Mouse (Mus musculus) heart, postnatal 14 days (tissue): ENCODE measurements at regions not wholly inside any gene's neighbourhood (a gene's known extent, or its start where the extent isn't known, plus 50 kb on each side); places are given as distances from the start of the nearest gene placed in this dataset.

Source experiments
- DNase-seq, 2 experiments: peaks; one replicate each; pipeline ENCODE4 v3.0.0; 2021 to 2022
- intact Hi-C: fragments of 180-260 bp; cut with DNase I; formaldehyde crosslinking; loops from one replicate; pipeline ENCODE4 v1.15.1; 2025

DNA sequence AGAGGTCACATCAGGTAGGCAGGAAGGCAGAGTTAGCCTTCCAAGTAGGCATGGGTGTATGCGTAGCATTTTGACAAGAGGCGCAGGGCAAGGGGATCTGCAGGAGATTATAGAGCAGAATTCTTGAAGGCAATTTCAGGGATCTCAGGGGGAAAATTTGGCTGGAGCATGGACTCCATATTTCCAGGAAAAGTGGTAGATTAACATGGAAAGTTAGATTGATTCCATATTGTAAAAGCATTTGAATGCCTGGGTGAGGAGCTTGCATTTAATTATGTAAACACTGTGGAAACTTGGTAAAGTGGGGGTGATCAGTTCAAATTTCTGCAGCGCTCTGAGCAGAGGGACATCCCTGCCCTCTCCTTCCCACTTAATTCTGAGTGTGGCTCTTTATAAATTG lies 146.7 kb downstream of the Pax3 start:
- intact Hi-C loops: no loop called here
- no peak for DNase-seq

DNA sequence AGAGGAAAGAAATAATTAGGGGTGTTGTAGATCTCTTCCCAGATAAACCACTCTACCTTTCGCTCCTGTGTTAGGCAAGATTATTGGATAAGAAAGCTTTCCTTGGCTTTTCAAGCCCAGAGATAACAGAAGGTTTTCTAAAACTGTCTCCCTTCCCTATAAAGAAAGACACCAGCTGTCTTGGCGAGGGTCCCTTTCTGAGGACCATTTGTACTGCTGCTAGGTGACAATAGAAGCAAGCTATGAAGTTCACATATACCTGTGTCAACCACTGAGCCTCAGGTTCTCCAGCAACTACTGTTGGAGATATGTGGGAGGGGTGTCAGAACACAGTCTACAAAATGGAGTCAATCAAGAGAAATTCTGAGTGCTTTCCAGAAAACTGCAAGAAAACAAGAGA lies 164.6 kb downstream of the Pax3 start:
- no peak for DNase-seq
- intact Hi-C loops: no loop called here

DNA sequence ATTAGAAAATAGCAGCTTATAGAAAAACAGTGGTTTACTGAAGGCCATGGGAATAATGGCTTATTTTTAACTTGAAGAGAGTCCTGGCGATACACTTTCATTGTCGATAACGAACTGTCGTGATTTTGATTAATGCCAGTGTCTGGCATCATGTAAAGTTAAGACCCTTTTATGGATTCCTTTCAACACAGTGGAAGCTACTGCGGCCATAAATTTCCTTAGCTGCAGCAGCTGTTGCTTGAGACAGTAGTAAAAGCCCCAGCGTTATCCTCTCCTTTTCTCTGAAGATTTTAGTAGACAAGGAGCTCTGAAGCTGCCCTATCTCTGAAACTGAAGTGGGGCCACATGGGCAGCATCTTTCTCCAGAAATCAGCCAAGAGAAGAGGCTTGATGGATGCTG lies 175.2 kb downstream of the Pax3 start:
- intact Hi-C loops: no loop called here
- no peak for DNase-seq

DNA sequence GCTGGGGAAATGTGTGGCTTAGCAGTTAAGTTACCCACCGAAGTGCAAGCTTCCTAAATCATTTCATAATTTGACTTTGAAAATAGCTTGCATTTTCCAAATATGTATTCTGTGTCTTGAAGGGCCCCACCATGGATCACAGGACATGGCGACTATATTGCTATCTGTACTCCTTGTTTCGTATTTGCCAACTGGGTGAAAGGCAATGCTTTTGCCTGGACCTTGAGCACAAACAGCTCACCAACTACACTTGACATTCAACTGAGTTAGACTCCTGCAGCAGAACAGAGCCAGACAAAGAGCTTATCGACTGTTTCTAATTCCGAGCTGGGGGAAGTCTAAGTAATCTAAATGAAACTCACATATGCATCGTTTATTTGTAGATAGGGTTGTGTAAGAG lies 175.9 kb downstream of the Pax3 start:
- DNase-seq: peak in 1 of 2 experiments; percentile 8
- intact Hi-C loops: no loop called here

DNA sequence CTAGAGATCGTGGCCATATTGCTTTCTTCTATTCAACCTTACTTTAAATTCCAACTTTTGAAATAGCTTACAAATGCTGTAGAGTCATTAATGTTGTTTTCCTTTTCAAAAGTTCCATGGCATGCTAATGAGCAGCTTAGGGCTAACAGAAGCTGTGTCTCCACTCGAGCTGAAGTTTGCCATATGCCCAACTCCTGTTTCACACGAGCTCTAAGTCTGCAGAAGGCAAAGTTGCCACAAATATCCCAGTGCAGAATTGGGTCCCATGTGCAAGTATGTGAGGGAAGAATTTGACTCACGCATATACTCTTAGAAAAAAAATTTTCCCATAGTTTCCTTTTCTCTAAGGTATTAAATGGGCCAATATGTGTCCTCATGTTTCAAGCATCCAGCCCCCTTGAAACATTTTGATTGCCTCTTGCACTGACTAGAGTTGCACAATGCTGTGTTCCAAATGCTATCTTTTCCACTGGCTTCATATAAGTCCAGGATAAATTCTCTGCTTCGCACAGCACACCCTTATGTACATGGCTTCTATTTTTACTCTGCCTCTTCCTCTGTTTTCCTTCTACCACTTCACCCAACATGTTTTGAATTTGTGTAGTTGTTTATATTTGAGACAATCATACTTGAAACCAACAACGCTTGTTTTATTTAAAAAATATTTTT lies 178.9 kb downstream of the Pax3 start:
- no peak for DNase-seq
- intact Hi-C loops: no loop called here

DNA sequence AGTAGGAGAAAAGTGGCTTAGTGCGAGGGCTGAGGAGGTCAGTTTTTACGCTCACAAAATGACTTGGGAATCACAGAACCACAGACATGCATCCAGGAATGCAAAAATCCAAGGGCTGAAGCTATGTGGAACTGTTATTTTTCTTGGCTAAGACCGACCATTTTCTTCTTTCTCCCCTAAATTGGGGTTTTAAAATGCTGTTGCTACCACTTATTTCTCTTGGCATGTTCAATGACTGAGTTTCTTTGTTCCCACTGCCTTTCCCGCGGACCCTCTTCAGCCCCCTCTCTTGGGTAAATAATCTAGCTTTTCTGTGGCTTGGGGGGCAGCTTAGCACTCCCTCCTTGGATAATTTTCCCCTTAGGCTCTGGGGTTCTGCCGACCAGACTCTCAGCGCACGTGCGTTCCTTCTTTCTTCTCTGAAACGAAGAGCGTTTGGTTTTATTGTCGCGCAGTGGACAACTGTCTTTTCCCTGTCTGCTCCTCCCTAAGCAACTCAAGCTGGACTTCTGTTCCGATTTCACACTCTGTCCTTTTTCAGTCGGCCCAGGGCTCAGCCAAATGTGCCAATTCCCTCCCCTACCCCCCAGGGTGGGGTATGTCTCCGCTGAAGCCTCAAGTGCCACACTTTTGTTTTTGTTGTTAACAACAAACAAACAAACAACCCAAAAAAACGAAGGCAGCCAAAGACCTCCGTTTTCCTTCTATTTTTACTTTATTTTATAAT lies 180.2 kb downstream of the Pax3 start:
- intact Hi-C loops: no loop called here

DNA sequence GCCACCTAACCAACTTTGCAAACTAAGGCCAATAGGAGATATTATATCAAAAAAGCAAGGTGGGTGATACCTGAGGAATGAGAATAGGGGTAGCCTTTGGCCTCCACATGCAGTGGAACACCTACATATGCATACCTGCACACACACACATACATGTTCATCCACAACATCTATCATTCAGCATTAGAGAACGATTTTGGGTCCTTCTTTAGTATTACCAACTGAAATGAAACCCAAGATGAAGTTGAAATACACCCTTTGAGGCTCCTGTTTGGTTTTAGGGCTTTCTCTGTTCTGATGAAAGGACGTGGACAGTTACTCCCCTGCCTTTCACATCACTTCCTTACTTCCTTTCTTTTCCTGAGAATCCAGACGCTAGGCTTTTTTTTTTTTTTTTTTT lies 180.9 kb downstream of the Pax3 start:
- no peak for DNase-seq
- intact Hi-C loops: no loop called here

More for the DNA sequence above, 180.2 kb downstream of the Pax3 start:
- no peak for DNase-seq

DNA sequence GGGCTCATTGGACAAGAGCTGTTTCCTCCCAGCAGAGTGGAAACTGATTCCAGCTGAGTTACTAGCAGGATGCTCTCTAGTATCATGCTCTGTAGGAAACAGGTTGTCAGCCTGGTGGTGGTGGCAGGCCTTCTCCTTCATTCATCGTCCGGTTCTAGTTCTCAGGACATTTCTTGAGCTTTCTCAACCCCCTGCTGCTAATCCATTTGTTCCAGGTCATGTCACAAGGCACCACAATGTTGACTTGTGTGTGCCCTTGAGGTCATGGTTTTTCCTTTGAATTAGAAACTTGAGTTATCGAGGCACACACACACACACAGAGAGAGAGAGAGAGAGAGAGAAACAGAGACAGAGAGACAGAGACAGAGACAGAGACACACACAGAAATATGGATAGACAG lies 183.5 kb downstream of the Pax3 start:
- no peak for DNase-seq
- intact Hi-C loops: no loop called here

DNA sequence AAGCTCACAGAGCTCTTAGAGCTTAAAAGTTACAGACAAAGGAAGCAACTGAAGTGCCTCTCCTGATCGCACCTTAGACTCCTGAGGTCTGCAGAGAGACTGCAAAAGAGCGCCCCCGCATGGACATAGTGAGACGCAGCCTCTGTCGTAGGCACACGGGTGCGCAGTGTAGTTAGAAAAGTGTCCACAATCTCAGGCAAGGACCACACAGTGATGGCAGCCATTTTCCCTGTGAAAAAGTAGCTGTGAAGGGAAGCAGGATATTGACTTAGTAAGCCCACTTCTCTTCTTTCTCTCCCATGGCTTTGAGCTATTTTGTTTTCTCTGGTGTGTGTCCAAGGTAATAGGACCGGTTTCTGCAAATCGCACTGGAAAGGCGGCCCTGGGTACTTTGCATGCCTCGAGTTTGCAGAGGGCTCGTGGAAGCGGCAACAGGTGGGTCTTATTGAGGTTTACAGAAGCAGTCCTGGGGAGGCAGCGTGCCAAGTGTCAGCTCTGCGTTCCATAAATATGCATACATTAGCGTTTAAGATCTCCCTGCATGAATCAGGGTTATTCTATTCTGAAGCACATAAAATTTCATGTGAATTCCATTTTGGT lies 188.0 kb downstream of the Pax3 start:
- intact Hi-C loops: no loop called here
- DNase-seq: peak; percentile 6 to 7

DNA sequence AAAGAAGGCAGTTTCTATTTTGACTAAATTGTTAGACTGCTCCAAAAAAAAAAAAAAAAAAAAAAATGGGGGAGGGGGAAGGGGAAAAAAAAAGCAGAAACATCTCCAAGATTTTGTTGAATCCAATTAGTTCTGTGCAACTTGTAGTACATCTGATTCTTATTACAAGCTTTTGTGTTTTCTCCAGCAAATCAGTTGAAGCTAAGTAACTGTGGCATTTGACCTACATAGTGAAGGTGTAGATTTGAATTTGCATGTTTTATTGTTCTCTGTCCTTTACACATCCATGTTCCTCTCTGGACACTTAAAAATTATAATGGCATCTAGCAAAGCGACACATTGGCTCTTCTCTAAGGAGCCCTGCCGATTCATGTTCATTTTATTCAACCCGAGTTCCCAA lies 192.6 kb downstream of the Pax3 start:
- intact Hi-C loops: no loop called here
- DNase-seq: no peak

DNA sequence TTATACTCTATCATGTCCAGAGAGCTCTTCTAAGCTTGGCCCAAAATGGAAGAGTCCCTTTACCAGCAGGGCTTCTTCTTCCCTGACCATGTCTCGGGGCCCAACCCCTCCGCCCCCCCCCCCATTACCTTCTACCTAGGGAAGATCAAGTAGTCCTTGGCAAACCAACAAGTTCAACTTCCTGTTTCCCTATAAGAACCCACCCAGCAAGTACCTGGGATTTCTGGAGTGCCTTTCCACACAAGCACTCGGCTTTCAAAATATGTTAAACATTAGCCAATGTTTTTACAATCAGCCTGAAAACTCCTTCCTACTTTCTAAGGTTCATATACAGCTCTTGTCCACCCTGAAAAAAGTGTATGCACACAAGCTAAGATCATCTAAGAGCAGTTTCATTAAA lies 198.2 kb downstream of the Pax3 start:
- intact Hi-C loops: no loop called here

DNA sequence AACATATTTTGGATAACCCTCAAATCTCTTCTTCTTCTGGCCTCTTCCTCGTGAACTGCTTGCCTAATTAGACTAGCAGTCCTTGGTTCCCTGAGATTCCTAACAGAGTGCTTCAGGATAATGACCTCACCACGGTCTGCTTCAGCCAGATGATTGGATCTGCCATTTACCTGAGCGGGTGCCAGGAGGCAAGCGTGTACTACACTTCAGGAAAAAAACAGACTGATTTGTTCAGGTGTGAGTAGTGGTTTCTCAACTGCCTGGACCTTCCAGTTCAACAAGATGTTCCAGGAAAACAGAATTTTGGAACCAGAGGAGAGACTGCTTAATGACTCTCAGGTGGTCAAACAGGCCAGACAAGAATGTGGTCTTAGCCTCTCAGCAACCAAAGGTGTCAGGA lies 215.4 kb downstream of the Pax3 start:
- intact Hi-C loops: loop anchor here (10.0 kb wide), 1 partner anchor 233 kb away; no protein-coding TSS in a partner anchor

More for the DNA sequence above, 198.2 kb downstream of the Pax3 start:
- no peak for DNase-seq

DNA sequence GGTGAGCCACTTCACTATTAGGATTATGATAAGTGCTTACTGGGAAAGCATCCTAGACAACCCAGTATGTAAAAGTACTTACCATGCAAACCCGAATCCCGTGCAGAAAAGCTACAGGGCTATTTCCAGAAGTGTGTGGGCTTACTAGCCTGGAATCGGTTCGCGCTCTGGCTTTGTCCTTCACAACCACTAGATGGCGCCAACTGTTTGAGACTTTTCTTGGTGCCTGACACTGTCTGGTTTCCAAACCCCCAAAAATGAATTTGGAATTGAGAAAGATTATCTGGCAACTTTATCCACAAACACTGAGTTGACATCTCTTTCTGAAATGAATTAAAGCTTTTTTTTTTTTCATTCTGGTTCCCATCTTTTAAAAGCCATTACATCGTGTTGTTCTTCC lies 218.2 kb downstream of the Pax3 start:
- peak; percentile 44 to 80 for DNase-seq

More for the DNA sequence above, 215.4 kb downstream of the Pax3 start:
- DNase-seq: no peak

DNA sequence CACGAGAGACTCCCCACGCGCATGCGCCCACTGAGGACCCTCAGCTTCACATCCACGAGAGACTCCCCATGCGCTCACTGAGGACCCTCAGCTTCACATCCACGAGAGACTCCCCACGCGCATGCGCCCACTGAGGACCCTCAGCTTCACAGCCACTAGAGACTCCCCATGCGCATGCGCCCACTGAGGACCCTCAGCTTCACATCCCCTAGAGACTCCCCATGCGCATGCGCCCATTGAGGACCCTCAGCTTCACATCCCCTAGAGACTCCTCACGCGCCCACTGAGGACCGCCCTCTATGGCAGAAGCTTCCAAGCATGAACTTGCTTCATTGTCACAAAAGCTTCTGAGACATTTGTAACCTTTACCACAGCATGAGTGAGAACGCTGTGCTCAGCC lies 221.0 kb downstream of the Pax3 start:
- DNase-seq: no peak
- intact Hi-C loops: no loop called here

More for the DNA sequence above, 218.2 kb downstream of the Pax3 start:
- intact Hi-C loops: loop anchor here (1.0 kb wide), 1 partner anchor 441 kb away; no protein-coding TSS in a partner anchor

DNA sequence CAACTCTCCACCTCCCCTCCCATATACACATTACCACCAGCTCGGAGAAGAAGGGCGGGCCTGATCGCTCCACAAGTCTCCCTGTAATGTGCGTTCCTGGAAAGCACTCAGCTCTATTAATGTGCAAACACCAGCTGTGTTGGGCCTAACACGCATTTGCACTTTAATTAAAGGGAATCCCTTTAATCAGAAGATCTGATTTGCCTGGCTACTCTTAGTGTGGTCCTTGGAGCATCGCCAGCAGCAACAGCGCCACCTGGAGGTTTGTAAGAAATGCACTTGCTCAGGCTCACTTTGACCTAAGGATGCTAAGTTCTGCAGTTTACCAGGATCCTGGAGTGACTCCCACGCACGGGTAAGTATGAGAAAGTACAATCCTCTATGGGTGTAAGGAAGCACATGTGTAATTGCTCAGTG lies 224.6 kb downstream of the Pax3 start:
- intact Hi-C loops: loop anchor here (2.0 kb wide), 1 partner anchor 30 kb away; no protein-coding TSS in a partner anchor
- DNase-seq: peak; percentile 41 to 56

DNA sequence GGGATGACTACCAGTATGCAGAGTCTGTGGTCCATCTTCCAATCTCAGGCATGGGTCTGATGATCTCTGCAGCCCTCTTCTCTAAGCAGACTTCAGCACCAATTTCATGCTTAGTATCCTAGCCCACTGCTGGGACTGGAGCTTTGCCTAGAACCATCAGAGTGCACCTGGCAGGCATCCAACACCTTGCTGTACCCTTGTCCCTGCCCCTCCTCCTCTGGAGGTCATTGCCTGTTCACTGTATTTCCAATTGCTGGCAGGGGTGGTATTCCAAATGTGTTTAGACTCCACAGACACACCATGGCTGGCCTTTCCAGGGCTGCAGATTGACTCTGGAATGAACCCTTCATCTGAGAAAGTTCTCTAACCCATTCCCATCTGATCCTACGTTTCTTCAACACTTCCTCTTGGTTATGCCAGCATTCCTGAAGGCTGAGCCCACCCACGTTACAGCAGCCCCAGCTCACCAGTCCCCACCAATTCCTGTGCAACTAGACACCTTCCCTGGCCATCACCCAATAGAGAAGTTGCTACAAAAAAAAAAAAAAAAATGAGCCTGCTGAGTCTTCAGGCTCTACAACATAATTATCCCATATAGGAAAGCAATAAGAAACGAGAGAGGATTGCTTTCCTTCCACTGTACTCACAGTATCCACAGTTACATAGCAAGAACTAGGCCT lies 232.1 kb downstream of the Pax3 start:
- DNase-seq: peak; percentile 49 to 67
- intact Hi-C loops: no loop called here

DNA sequence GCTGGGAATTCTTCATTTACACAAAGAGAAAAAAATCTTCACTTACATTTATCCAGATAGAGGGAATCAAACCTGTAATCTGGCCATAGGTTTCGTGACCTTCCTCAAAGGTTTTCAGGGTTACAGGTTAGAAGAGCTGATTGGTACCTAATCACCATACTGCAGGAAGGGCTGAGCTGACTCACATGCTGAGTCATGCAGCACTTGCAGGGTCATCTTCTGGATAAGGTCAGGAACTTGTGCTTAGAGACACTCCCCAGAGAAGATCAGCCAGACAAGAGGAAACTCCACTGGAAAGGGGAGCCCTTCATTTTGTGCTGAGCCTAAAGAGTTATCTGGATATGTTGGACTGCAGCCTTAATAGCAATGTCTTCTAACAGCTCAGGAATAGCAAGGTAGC lies 237.6 kb downstream of the Pax3 start:
- DNase-seq: no peak
- intact Hi-C loops: no loop called here

DNA sequence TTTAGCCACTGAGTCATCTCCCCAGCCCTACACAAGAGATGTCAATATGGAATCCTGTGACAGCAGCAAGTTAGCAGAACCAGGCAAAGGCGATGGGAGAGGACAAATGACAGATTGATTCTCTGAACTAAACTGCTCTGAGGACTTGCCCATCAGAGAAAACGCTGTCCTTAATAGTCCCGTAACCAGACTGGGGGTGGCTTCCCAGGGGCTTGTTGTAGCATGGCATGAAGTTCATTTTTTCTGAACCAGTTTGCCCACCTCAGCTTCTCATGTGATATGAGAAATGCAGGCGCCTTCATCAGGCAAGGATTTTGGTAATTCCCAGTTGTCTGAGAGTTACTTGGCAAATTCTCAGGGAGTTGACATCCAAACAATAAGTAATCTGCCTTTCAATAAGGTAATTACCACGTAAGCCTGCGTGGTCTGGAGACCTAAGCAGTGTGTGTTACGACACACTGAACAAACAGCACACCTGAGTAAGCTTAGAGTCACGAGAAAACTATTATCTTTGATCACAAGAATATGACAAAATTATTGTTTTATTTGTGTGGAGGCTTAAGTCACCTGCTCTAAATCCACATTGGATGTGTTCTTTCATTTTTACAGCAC lies 239.7 kb downstream of the Pax3 start:
- intact Hi-C loops: no loop called here

DNA sequence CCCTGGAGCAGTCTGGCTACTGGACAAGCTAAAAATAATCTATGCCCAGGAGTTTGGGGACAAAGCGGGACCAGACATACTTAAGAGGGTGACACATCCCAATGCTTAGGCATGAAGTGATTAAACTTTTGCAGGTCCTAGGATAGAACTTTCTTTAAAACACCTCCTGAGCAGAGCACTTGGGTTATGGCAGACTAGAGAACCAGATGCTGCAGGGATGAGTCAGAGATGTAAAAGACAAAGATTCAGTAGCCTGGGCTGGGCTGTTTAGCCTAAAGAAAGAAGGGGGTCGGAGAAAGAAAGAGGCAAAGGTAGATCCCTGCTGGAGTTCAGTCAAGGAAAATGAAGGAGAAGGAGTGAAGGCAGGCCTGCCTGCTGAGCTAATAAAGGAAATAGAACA lies 249.0 kb downstream of the Pax3 start:
- intact Hi-C loops: no loop called here
- peak in 1 of 2 experiments; percentile 5 for DNase-seq

More for the DNA sequence above, 239.7 kb downstream of the Pax3 start:
- no peak for DNase-seq

DNA sequence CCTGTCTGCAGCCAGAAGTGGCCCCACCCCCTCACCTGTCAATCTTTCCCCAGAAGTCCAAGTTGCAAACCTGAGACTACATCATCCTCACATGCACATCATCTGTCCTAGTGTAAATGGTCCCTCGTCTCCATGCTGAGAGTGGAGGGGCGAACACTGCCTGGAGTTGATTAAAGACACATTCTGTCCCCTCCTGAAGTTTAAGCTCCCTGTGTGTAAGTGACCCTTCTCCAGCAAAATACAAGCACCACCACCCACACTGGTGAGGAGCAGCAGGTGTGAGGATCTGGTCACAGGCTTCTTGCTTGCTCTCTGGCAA lies 252.6 kb downstream of the Pax3 start:
- intact Hi-C loops: no loop called here
- no peak for DNase-seq
